Mouse (Mus musculus): ENCODE results near the gene Prss46. TPM values are rescaled to one million over a fixed set of nuclear protein-coding genes. Genes with fewer than 3 reads are reported as not detected.

Prss46 gene
- polyA plus RNA-seq, 1 experiment from 2014 or later = not detected

DNA sequence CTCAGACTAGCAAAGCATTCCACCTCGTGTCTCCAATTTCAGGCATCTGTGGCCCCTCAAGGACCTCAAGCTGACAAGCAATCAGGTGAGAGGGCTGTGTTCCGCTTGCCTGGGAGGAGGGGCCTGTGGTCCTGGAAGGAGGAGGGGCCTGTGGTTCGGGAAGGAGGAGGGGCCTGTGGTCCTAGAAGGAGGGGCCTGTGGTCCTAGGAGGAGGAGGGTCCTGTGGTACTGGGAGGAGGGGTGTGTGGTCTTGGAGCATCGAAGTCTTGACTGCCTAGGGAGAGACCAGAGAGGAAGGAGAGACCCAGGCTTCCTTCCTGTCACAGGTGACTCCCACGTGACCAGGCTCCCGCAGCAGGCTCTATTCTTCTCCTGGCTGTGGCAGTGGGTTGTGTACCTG lies 52.3 kb downstream of the Prss46 start:
- Histone ChIP-seq H3K9ac (ENCODE audit: low read depth, low read length) (no peak overlapping the region), H3K4me3 (ENCODE audit: low read depth, low read length) (no peak overlapping the region; the same call in 1 of the 2 replicates), H3K4me2 (peak overlapping the region; percentile 3), H3K9me3 (replicated peaks; ENCODE audit: control insufficient read depth, low read length) (no peaks in the 10 kb centered on the region), H3K27ac (ENCODE audit: low read depth, low read length) (no peak overlapping the region), H3K4me1 (ENCODE audit: control insufficient read depth, insufficient read depth, low read length) (no peaks in the 10 kb centered on the region), H3K36me3 (ENCODE audit: control insufficient read depth, insufficient read depth, low read length) (no peaks in the 10 kb centered on the region), H3K27me3 (ENCODE audit: control insufficient read depth, insufficient read depth, low read length) (peaks cover 9% of the 10 kb centered on the region)
- 3% methylated on average over 6 of the region's 6 CpGs for WGBS (ENCODE audit: insufficient replicate concordance)
- no peak; the same call in 1 of the 2 replicates for ATAC-seq (replicated peaks; ENCODE audit: insufficient number of reproducible peaks, low FRiP score, low TSS enrichment)

DNA sequence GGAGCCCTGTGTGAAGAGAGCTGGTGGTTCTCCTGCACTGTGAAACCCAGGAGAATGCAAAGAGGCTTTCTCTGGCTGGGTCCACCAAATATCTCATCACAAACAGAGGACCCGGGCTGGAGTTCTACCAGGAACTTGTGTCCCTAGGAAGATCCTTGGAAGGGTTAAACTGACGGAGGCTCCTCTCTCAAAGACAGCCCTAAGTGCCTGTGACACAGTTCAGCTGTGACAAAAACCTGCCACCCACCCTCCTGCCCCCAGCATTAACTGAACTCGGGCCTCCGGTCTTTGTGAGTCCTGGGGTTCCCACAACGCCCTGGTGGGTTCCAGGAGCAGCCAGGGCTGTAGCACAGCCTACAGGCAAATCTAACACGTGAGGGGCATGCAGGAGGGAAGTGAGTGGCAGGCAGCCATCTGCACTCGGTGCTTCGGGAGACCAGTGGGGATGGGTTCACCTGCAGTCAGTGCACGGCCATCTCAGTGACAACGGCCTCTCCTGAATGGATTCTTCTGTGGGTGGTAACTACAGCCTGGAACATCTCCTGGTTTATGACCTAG lies 55.2 kb downstream of the Prss46 start:
- no peak overlapping the region for H3K27ac ChIP-seq (ENCODE audit: low read depth, low read length)
- no peaks in the 10 kb centered on the region for H3K4me1 ChIP-seq (ENCODE audit: control insufficient read depth, insufficient read depth, low read length)
- no peaks in the 10 kb centered on the region for H3K9me3 ChIP-seq (replicated peaks; ENCODE audit: control insufficient read depth, low read length)
- no peak for ATAC-seq (replicated peaks; ENCODE audit: insufficient number of reproducible peaks, low FRiP score, low TSS enrichment)
- no peaks in the 10 kb centered on the region; the same call in 1 of the 2 replicates for H3K27me3 ChIP-seq (ENCODE audit: control insufficient read depth, insufficient read depth, low read length)
- no peak overlapping the region for H3K9ac ChIP-seq (ENCODE audit: low read depth, low read length)
- no peak overlapping the region for H3K4me3 ChIP-seq (ENCODE audit: low read depth, low read length)
- WGBS (ENCODE audit: insufficient replicate concordance) = 41% methylated on average over 10 of the region's 10 CpGs
- H3K36me3 ChIP-seq (ENCODE audit: control insufficient read depth, insufficient read depth, low read length) = no peaks in the 10 kb centered on the region
- H3K4me2 ChIP-seq = no peak overlapping the region

DNA sequence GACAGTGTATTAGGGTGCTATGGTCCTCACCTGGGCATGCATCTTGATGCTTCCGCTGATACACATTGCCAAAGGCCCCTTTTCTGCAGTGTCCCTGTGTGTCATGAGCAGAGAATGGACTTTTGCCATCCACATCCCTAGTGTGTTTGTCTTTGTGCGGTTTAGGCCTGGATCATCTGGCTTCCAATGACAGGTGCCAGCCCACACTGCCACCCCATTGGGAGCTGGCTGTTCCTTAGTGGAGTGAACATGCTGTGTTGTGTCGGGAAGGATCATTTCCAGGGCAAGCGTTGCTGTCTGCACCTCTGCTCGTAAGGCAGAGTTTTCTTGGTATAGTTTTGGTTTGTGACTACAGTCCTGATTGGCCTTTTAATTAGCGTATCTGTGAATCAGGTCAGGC lies 56.9 kb downstream of the Prss46 start:
- 86% methylated on average over 6 of the region's 6 CpGs for WGBS (ENCODE audit: insufficient replicate concordance)
- ATAC-seq (replicated peaks; ENCODE audit: insufficient number of reproducible peaks, low FRiP score, low TSS enrichment) = no peak
- Histone ChIP-seq H3K36me3 (ENCODE audit: control insufficient read depth, insufficient read depth, low read length) (no peaks in the 10 kb centered on the region), H3K4me1 (ENCODE audit: control insufficient read depth, insufficient read depth, low read length) (no peaks in the 10 kb centered on the region), H3K27ac (ENCODE audit: low read depth, low read length) (no peak overlapping the region), H3K4me2 (no peak overlapping the region), H3K27me3 (ENCODE audit: control insufficient read depth, insufficient read depth, low read length) (no peaks in the 10 kb centered on the region; the same call in 1 of the 2 replicates), H3K9me3 (replicated peaks; ENCODE audit: control insufficient read depth, low read length) (no peaks in the 10 kb centered on the region), H3K9ac (ENCODE audit: low read depth, low read length) (no peak overlapping the region), H3K4me3 (ENCODE audit: low read depth, low read length) (no peak overlapping the region)

DNA sequence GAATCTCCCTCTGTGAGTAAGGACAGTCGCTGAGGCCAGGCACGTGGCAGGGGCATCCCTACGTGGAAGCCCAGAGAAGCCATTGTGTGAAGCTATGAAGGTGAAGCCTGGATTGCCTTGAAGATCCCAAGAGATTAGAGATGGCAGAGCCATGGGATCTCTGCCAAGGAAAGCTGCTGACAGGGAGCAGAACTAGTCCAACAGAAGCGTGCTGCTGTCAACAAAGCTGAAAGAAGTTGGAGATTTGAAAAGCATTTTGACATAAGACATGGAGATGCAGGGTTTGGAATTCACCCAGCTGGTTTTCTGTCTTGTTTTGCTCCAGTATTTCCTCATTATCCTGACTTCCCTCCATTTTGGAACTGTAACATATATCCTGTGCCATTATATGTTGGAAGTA lies 58.0 kb downstream of the Prss46 start:
- Histone ChIP-seq H3K36me3 (ENCODE audit: control insufficient read depth, insufficient read depth, low read length) (no peaks in the 10 kb centered on the region), H3K27ac (ENCODE audit: low read depth, low read length) (no peak overlapping the region), H3K4me1 (ENCODE audit: control insufficient read depth, insufficient read depth, low read length) (no peaks in the 10 kb centered on the region), H3K9ac (ENCODE audit: low read depth, low read length) (no peak overlapping the region), H3K4me3 (ENCODE audit: low read depth, low read length) (no peak overlapping the region), H3K27me3 (ENCODE audit: control insufficient read depth, insufficient read depth, low read length) (no peaks in the 10 kb centered on the region; the same call in 1 of the 2 replicates), H3K4me2 (no peak overlapping the region), H3K9me3 (replicated peaks; ENCODE audit: control insufficient read depth, low read length) (no peaks in the 10 kb centered on the region; the same call in 1 of the 2 replicates)
- no peak for ATAC-seq (replicated peaks; ENCODE audit: insufficient number of reproducible peaks, low FRiP score, low TSS enrichment)
- 69% methylated on average over 4 of the region's 4 CpGs for WGBS (ENCODE audit: insufficient replicate concordance)

Other genes starting within 250 kb of the Prss46 start
- gene Nradd, start 220.1 kb upstream of the Prss46 start, polyA plus RNA-seq (2014; fragmentation: Nextera tagmentation; extraction: Ambion mirVana) = 12.6 and 19.1 TPM in 2 replicates
- 1.4 and 1.6 TPM in 2 replicates for gene Nbeal2, start 190.3 kb upstream of the Prss46 start, polyA plus RNA-seq (2014; fragmentation: Nextera tagmentation; extraction: Ambion mirVana)
- 135 and 149 TPM in 2 replicates for gene Ccdc12, start 188.0 kb upstream of the Prss46 start, polyA plus RNA-seq (2014; fragmentation: Nextera tagmentation; extraction: Ambion mirVana)
- gene Myl3, start 102.6 kb upstream of the Prss46 start, polyA plus RNA-seq (2014; fragmentation: Nextera tagmentation; extraction: Ambion mirVana) = 3,236 and 3,494 TPM in 2 replicates
- gene Pth1r, start 97.4 kb upstream of the Prss46 start, polyA plus RNA-seq (2014; fragmentation: Nextera tagmentation; extraction: Ambion mirVana) = 24.3 and 27.8 TPM in 2 replicates
- not detected in 2 replicates for gene Prss42, start 46.3 kb upstream of the Prss46 start, polyA plus RNA-seq (2014; fragmentation: Nextera tagmentation; extraction: Ambion mirVana)
- gene Prss44, start 30.5 kb upstream of the Prss46 start, polyA plus RNA-seq (2014; fragmentation: Nextera tagmentation; extraction: Ambion mirVana) = not detected in 2 replicates
- not detected in 2 replicates for gene Prss43, start 17.8 kb upstream of the Prss46 start, polyA plus RNA-seq (2014; fragmentation: Nextera tagmentation; extraction: Ambion mirVana)
- gene Prss45, start 9.9 kb upstream of the Prss46 start, polyA plus RNA-seq (2014; fragmentation: Nextera tagmentation; extraction: Ambion mirVana) = not detected in 2 replicates
- gene Prss50, start 13.5 kb downstream of the Prss46 start, polyA plus RNA-seq (2014; fragmentation: Nextera tagmentation; extraction: Ambion mirVana) = 0.23 and 1.6 TPM in 2 replicates
- 0.64 and 1.7 TPM in 2 replicates for gene Als2cl, start 35.4 kb downstream of the Prss46 start, polyA plus RNA-seq (2014; fragmentation: Nextera tagmentation; extraction: Ambion mirVana)
- gene Tmie, start 35.6 kb downstream of the Prss46 start, polyA plus RNA-seq (2014; fragmentation: Nextera tagmentation; extraction: Ambion mirVana) = 0.07 TPM in 1 of 2 replicates, not detected in the other
- not detected in 2 replicates for gene Fam240a, start 72.4 kb downstream of the Prss46 start, polyA plus RNA-seq (2014; fragmentation: Nextera tagmentation; extraction: Ambion mirVana)
- not detected in 2 replicates for gene Tdgf1, start 101.7 kb downstream of the Prss46 start, polyA plus RNA-seq (2014; fragmentation: Nextera tagmentation; extraction: Ambion mirVana)
- gene Lrrc2, start 107.0 kb downstream of the Prss46 start, polyA plus RNA-seq (2014; fragmentation: Nextera tagmentation; extraction: Ambion mirVana) = 2.0 and 2.1 TPM in 2 replicates
- 0.14 and 0.29 TPM in 2 replicates for gene Rtp3, start 146.1 kb downstream of the Prss46 start, polyA plus RNA-seq (2014; fragmentation: Nextera tagmentation; extraction: Ambion mirVana)
- gene Ltf, start 174.8 kb downstream of the Prss46 start, polyA plus RNA-seq (2014; fragmentation: Nextera tagmentation; extraction: Ambion mirVana) = 0.68 and 0.72 TPM in 2 replicates
- gene Ccrl2, start 213.0 kb downstream of the Prss46 start, polyA plus RNA-seq (2014; fragmentation: Nextera tagmentation; extraction: Ambion mirVana) = 5.6 and 5.7 TPM in 2 replicates